Mouse (Mus musculus) lung, postnatal 0 days (tissue): ENCODE measurements around the gene Rasd1.

Source experiments
- CTCF ChIP-seq: IDR thresholded peaks from 2 replicates; pipeline ENCODE4 v1.5.1; 2016; ENCODE audit warnings: antibody characterized with exemption, mild to moderate bottlenecking
- EP300 ChIP-seq: IDR thresholded peaks from 2 replicates; pipeline ENCODE4 v1.6.1; 2016; ENCODE audit warnings: antibody characterized with exemption, mild to moderate bottlenecking, control low read depth

DNA sequence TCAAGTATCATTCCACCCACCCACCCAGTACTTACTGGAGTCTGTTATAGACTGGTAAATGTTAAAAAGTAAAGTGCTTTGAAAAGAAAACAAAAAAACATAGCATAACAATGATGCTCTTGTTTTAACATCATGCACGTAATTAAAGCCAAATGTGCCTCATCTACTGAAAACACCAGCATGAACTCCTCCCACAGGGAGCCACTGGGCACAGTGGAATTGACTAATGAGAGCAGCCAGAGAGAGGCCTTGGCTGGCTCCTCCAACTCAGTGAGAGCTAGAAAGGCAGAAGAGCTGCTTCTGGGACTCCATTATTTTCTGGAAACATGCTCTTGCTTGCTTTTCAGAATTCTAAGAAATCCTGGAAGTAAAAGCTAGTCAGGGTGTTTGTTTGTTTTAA lies 24.7 kb upstream of the Rasd1 start:
- TF ChIP-seq CTCF (no peak), EP300 (no peak)
